Mouse (Mus musculus): ENCODE measurements around the gene Smoc1. TPM values are rescaled to one million over a fixed set of nuclear protein-coding genes. Genes with fewer than 3 reads are reported as not detected.

Smoc1 gene
- total and polyA plus RNA-seq, 3 experiments, result 4.8 to 8.0 (median 6.2) TPM

DNA sequence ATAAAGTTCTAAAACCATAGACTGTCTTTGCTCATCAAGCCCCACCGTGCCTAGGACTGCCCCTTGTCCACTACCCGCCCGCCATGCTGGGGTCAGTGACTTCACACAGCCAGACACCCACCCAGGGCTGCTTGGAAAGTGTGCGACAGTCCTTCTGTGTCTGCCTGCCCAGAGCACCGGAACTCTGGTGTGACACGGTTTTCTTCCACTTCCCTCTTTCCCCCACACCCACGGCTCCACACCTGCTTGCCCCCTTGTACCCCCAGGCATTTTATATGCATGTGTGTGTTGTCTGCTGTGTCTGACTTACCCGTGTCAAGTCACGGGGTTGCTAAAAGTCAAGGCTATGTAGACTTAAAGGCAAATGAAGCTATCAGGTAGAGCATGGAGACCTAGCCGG is 34.8 kb upstream of the Smoc1 start:
- no peaks in the 10 kb centered on the region for H3K79me2 ChIP-seq (replicated peaks; ENCODE audit: control insufficient read depth, insufficient read depth, low read length)
- no peaks in the 10 kb centered on the region for H3K4me1 ChIP-seq (ENCODE audit: control insufficient read depth, insufficient read depth, low read length)
- DNase-seq, result no peak
- TF ChIP-seq EP300 (IDR thresholded peaks at IDR 0.05; ENCODE audit: insufficient read depth, low read depth, low read length), result no peak
- no peak for TF ChIP-seq CTCF (IDR thresholded peaks at IDR 0.05)
- no peak for TF ChIP-seq POLR2A (IDR thresholded peaks at IDR 0.05; ENCODE audit: insufficient read depth, low read depth, low read length)
- WGBS, result 76% methylated on average over 10 of the region's 10 CpGs
- H3K9ac ChIP-seq (ENCODE audit: low read depth, low read length), result no peak overlapping the region
- no peak overlapping the region for H3K4me3 ChIP-seq
- intact Hi-C loops (cut with DNase I), result no loop called here
- H3K36me3 ChIP-seq (ENCODE audit: control insufficient read depth, insufficient read depth, low read length), result no peaks in the 10 kb centered on the region
- no peaks in the 10 kb centered on the region; the same call in 1 of the 2 replicates for H3K27me3 ChIP-seq (ENCODE audit: control insufficient read depth, insufficient read depth, low read length)
- H3K27ac ChIP-seq, result no peak overlapping the region

DNA sequence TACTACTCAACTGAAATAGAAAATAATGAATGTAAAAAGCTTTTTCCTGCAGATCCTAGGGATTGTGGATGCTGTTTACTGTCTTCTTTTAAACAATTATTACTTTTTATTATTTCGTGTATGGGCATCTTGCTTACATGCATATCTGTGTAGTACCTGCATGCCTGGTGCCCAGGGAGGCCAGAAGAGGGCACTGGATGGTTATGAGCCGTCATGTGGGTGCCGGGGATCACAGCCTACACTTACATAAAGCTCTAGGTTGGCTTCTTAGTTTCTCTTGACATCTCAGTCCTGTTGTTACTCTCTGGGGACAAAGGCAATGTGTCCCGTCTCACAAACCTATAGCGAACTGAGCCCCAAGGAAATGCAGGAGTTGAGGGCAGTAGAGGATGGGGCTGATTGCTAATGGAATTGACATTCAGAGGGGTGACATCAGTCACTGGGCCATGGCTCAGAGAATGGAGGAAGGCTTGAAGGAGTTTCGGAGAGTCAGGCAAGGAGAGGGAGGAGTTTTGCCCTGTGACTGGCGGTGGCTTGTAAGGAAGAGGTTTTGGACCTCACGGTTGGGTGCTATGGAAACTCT is 34.0 kb upstream of the Smoc1 start:
- WGBS, result 69% methylated on average over 8 of the region's 8 CpGs
- no peak overlapping the region for H3K9ac ChIP-seq (ENCODE audit: low read depth, low read length)
- TF ChIP-seq EP300 (IDR thresholded peaks at IDR 0.05; ENCODE audit: insufficient read depth, low read depth, low read length), result no peak
- TF ChIP-seq CTCF (IDR thresholded peaks at IDR 0.05), result peak; percentile 26
- H3K4me1 ChIP-seq (ENCODE audit: control insufficient read depth, insufficient read depth, low read length), result no peaks in the 10 kb centered on the region
- no peaks in the 10 kb centered on the region for H3K36me3 ChIP-seq (ENCODE audit: control insufficient read depth, insufficient read depth, low read length)
- intact Hi-C loops (cut with DNase I), result no loop called here
- H3K27ac ChIP-seq, result no peak overlapping the region
- no peak overlapping the region for H3K4me3 ChIP-seq
- DNase-seq, result no peak
- no peaks in the 10 kb centered on the region for H3K79me2 ChIP-seq (replicated peaks; ENCODE audit: control insufficient read depth, insufficient read depth, low read length)
- no peaks in the 10 kb centered on the region; the same call in 1 of the 2 replicates for H3K27me3 ChIP-seq (ENCODE audit: control insufficient read depth, insufficient read depth, low read length)

DNA sequence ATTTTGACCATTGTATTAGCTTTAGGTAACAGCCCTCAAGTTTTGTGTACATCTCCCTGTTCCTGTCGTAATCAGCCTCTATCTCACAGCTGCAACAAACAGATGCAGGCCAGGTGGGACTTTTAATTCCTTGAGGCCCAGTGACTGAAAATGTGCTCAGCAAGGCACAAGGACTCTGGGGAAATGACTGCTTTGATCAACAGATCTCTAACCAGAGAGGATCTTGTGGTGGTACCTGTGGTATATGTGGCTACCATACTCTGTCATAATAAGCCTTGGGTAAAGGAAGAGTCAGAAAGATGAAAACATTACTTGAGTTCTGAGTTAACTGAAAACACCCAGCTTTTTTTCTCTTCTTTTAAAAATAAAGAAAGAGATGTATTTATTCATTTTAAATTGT is 32.8 kb upstream of the Smoc1 start:
- no peak overlapping the region for H3K9ac ChIP-seq (ENCODE audit: low read depth, low read length)
- 82% methylated on average over 1 of the region's 1 CpGs for WGBS
- no peak overlapping the region for H3K4me3 ChIP-seq
- H3K4me1 ChIP-seq (ENCODE audit: control insufficient read depth, insufficient read depth, low read length), result no peaks in the 10 kb centered on the region
- no peak for DNase-seq
- H3K27me3 ChIP-seq (ENCODE audit: control insufficient read depth, insufficient read depth, low read length), result 0 out of 2 replicates have a peak, but pooled peaks cover 3% of the 10 kb centered on the region
- no peaks in the 10 kb centered on the region for H3K36me3 ChIP-seq (ENCODE audit: control insufficient read depth, insufficient read depth, low read length)
- intact Hi-C loops (cut with DNase I), result no loop called here
- no peak overlapping the region for H3K27ac ChIP-seq
- no peaks in the 10 kb centered on the region for H3K79me2 ChIP-seq (replicated peaks; ENCODE audit: control insufficient read depth, insufficient read depth, low read length)
- no peak for TF ChIP-seq EP300 (IDR thresholded peaks at IDR 0.05; ENCODE audit: insufficient read depth, low read depth, low read length)
- no peak for TF ChIP-seq CTCF (IDR thresholded peaks at IDR 0.05)
- TF ChIP-seq POLR2A (IDR thresholded peaks at IDR 0.05; ENCODE audit: insufficient read depth, low read depth, low read length), result no peak

DNA sequence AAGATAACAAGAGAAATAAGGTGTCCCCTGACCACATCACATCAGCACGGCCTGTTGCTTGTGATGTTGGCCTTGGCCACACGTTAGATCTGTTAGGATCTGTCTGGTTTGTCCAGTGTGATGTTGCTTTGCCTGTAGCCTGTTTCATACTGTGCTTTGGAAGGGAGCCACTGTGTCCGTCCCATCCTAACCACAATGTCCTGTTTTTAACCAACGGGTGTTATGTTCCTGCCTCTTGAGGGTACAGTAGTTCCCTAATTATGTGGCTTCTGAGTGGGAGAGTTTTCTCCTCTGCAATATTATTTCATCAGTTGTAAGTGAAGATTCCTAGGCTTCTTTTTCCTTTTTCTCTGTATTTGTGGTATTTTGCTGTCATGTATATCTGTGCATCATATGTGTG is 31.3 kb upstream of the Smoc1 start:
- Histone ChIP-seq H3K27ac (no peak overlapping the region), H3K27me3 (ENCODE audit: control insufficient read depth, insufficient read depth, low read length) (0 out of 2 replicates have a peak, but pooled peaks cover 3% of the 10 kb centered on the region), H3K9ac (ENCODE audit: low read depth, low read length) (no peak overlapping the region), H3K4me3 (no peak overlapping the region), H3K79me2 (replicated peaks; ENCODE audit: control insufficient read depth, insufficient read depth, low read length) (no peaks in the 10 kb centered on the region), H3K36me3 (ENCODE audit: control insufficient read depth, insufficient read depth, low read length) (no peaks in the 10 kb centered on the region), H3K4me1 (ENCODE audit: control insufficient read depth, insufficient read depth, low read length) (no peaks in the 10 kb centered on the region)
- DNase-seq, result no peak
- intact Hi-C loops (cut with DNase I), result no loop called here
- 85% methylated on average over 4 of the region's 4 CpGs for WGBS
- TF ChIP-seq CTCF (IDR thresholded peaks at IDR 0.05), result no peak
- TF ChIP-seq POLR2A (IDR thresholded peaks at IDR 0.05; ENCODE audit: insufficient read depth, low read depth, low read length), result no peak
- TF ChIP-seq EP300 (IDR thresholded peaks at IDR 0.05; ENCODE audit: insufficient read depth, low read depth, low read length), result no peak

DNA sequence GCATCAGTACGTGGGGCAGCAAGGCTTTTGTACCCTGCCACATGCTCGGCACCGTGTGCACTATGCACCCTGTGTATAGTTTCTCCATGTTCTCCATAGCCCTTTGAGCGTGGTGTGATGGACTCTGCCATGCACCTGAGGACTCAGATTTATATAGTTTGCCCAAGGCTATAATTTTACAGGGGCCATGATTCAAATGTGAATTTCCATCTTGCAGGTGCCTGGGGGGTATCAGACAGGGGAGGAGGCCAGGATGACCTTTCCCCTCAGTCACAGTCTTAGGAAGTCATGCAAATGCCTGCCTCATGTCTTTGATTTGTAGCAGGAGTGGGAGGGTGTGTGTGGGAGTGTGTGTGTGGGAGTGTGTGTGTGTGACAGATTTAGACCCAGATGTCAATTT is 29.0 kb upstream of the Smoc1 start:
- Histone ChIP-seq H3K36me3 (ENCODE audit: control insufficient read depth, insufficient read depth, low read length) (no peaks in the 10 kb centered on the region), H3K4me3 (no peak overlapping the region), H3K27ac (no peak overlapping the region), H3K4me1 (ENCODE audit: control insufficient read depth, insufficient read depth, low read length) (no peaks in the 10 kb centered on the region), H3K27me3 (ENCODE audit: control insufficient read depth, insufficient read depth, low read length) (0 out of 2 replicates have a peak, but pooled peaks cover 3% of the 10 kb centered on the region), H3K9ac (ENCODE audit: low read depth, low read length) (no peak overlapping the region), H3K79me2 (replicated peaks; ENCODE audit: control insufficient read depth, insufficient read depth, low read length) (no peaks in the 10 kb centered on the region)
- intact Hi-C loops (cut with DNase I), result no loop called here
- DNase-seq, result no peak
- no peak for TF ChIP-seq CTCF (IDR thresholded peaks at IDR 0.05)
- no peak for TF ChIP-seq POLR2A (IDR thresholded peaks at IDR 0.05; ENCODE audit: insufficient read depth, low read depth, low read length)
- no peak for TF ChIP-seq EP300 (IDR thresholded peaks at IDR 0.05; ENCODE audit: insufficient read depth, low read depth, low read length)
- 85% methylated on average over 4 of the region's 4 CpGs for WGBS

DNA sequence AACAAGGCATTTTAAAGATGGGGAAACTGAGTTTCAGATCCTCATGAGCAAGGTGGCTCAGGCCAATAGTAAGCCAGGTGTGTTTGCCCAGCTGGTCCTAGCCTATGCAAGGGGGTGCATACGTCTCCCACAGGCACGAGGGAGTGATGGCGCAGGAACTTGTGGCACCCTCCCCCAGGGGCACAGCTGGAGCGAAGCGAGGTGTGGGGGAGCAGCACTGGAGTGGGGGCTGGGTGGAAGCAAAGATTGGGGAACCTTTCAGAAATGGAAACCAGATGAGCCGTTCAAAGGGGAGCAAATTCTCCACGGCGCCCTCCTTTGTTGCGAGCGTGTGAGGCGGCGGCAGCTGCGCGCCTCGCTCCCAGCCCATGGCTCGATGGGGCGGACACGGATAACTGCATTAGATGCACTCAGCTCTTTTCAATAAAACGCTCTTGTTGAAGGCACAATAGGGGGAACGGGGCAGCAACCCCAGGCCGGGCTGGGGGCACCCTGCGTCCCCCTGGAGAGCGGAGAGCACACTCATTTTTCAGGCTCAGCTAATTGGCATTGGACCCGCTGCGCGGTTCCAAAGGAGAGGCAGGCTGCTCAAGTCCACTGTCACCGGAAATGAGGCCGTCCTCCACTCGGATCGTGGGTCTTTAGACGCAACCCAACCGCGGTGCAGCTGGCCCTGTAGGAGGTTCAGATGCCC is 27.9 kb upstream of the Smoc1 start:
- Histone ChIP-seq H3K4me1 (ENCODE audit: control insufficient read depth, insufficient read depth, low read length) (no peaks in the 10 kb centered on the region), H3K36me3 (ENCODE audit: control insufficient read depth, insufficient read depth, low read length) (no peaks in the 10 kb centered on the region), H3K9ac (ENCODE audit: low read depth, low read length) (no peak overlapping the region), H3K27ac (no peak overlapping the region), H3K79me2 (replicated peaks; ENCODE audit: control insufficient read depth, insufficient read depth, low read length) (no peaks in the 10 kb centered on the region), H3K4me3 (no peak overlapping the region), H3K27me3 (ENCODE audit: control insufficient read depth, insufficient read depth, low read length) (0 out of 2 replicates have a peak, but pooled peaks cover 3% of the 10 kb centered on the region)
- DNase-seq, result no peak
- 9% methylated on average over 33 of the region's 33 CpGs for WGBS
- intact Hi-C loops (cut with DNase I), result no loop called here
- TF ChIP-seq EP300 (IDR thresholded peaks at IDR 0.05; ENCODE audit: insufficient read depth, low read depth, low read length), result no peak
